Mouse (Mus musculus) kidney, postnatal 4 days (tissue): ENCODE measurements at regions not wholly inside any gene's neighbourhood (a gene's known extent, or its start where the extent isn't known, plus 50 kb on each side); places are given as distances from the start of the nearest gene placed in this dataset.

Experiments
- DNase-seq, 2 experiments: peaks; one replicate each; pipeline ENCODE4 v3.0.0; 2021; ENCODE audit warnings: mixed read lengths in 2 of 2

DNA sequence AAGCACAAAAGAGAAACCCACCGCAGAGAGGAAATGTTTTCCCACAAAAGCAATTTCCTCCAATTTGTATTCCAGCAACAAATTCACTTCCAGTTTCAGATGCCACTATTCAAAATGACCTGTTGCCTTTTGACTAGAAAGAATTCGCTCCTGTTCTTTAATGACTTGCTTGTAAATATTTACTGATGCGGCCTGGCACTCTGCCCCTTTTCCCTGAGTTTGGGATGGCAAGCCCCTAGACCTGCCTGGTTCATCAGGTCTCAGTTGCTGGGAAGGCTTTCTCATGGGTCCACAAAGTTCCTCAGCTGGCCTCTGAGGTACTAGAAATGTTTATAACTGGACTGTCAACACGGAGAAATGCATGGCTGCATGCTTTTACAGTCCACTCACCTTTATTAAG is 161.7 kb upstream of the Phactr1 start:
- peak in 1 of 2 experiments; percentile 4 for DNase-seq

DNA sequence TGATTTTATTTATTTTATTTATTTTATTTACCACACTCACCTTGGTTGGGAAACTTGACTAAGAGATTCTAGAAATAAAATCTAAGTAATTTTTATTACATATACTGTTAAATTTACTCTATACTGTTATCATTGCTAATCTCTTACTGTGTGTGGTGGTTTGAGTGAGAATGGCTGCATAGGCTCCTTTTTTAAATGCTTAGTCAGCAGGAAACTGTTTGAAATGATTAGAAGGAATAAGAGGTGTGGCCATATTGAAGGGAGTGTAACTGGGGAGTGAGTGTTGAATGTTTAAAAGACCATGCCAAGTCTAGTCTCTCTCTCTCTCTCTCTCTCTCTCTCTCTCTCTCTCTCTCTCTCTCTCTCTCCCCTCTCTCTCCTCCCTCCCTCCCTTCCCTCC is 157.9 kb upstream of the Phactr1 start:
- DNase-seq: no peak

DNA sequence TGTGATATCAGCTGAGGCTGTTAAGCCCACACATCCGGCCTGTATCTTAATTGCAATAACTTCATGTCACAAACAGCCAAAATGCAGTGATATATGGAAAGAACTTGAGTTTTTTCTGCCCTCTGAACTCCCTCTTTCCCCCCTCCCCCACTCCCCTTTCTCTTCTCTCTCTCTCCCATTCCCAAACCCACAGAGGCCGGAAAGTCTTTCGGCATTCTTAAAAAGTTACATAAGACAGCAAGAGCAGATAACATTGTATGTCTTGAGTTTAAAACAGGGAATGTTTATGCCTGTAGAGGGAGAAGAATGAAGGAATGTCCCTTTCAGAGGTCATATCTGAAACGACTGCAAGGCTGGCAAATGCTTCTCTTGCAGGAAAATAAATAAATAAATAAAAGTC is 154.3 kb upstream of the Phactr1 start:
- peak; percentile 5 to 28 for DNase-seq

DNA sequence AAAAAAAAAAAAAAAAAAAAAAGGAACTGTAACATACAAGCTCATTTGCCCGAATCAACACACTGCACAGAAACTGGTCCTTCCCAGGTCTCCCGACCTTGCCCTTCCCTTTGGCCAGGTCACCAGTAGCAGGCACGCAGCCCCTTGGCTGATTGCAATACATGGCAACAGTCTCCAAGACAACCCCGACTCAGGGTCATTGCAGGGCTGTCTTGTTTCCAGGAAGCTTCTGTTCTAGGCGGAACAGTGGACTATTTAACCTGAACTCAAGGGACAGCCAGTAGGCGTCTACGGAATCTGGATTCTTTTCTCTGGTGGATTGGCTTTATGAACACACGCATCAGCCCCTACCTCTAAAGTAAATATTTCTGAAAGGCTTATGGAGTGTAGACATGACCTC is 153.5 kb upstream of the Phactr1 start:
- peak; percentile 26 to 56 for DNase-seq

DNA sequence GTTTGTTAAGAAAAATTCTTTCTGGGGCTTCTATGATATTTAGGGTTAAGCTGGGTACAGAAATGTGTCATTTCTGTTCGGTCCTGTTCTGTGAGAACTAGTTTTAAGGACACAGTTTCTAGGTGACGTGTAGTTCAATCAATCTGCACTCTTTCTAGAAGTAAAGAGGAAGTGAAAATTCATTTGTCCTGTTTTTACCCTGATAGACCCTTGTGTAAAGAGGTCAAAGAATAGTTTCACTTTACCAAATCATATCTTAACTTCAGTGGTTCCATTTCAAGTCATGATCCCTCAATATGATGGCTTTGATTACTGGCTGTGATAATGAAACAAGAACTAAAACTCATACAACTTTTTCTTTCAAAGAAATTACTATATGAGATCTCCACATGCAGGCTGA is 152.3 kb upstream of the Phactr1 start:
- DNase-seq: no peak

DNA sequence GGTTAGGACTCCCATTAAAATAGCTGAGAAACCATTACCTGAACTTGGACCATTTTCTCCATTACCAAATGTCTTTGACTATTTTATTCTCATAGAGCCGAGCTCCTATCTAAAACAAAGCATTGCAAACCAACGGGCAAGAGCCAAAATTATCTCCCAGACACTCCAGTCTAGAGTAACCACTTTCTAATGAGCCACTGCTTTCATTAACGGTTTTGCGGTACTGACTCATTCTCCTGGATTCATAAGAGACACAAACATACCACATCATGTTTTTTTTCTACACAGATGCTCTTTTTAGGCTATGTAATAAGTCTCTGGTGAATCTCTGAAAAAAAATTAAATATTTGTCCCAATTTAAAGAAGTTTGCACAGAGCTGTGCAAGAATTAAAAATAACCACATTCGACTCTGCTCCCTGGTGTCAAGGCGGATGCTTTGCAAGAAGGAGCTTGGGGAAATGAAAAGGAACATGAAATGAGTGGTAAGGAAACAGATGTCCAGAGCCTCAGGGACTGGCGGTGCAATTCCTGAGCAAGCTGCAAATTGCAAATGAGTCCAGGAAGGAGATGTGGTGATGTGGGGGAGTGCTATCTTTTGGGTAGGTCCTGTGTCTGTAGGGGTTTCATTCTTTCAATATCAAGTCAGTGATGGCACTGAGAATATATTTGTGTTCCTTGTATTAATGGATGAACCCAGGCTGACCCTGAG is 143.8 kb upstream of the Phactr1 start:
- DNase-seq: no peak

DNA sequence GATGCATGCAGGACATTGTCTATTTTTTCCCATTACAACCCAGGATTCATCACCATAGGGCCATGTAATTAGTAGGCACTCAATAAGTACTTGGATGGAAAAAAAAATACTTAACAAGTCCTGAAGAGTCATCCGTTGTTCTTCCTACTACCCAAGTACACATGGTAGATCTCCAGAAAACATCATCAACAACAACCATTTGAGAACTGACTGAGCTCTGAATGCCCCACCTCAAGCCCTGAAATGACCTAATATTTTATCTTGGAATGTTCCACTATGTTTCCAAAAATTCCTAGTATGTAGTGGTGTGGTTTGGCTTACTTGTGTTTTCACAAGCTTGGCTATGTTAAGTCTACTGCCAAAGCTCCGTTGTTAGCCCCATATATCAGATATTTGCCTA is 142.4 kb upstream of the Phactr1 start:
- DNase-seq: no peak

DNA sequence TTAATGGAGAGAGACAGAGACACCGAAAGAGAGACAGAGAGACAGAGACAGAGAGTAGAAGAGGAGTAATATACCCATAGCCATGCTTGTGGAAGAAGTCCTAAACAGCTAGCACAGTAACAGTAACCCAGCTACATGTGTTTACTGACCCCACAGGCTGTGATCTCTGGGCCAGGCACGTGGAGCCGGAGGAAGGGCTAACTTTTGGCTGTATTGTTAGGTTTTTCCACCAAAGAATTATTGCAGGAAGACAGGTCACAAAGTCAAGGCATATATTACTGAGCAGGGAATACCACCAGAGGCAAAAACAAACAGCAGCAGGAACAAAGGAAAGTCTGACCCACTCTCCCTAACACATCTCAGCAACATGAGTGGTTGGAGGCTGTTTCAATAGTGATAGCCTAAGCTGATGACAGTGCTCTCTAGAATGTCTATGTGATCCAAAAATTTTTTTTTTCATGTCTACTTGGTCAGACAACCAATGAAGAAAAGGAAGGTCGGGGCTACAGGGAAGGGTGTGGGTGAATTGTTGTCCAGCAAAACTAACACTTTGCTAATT is 135.8 kb upstream of the Phactr1 start:
- DNase-seq: peak; percentile 33 to 57

DNA sequence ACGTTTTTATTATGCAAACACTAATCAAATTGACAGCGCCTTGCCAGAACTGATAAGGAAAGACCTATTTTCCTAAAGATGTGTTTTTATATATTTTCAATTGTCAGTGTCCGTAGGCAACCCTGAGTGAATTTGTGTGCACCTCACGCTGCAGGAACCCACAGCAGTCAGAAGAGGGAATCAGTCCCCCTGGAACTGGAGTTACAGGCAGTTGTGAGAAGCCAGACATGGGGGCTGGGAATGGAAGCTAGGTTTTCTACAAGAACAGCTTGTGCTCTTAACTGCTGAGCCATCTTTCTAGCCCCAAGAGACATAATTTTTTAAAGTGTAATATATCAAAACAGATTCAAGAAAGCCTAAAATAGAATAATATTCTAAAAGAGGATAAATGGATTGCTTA is 134.0 kb upstream of the Phactr1 start:
- DNase-seq: no peak

DNA sequence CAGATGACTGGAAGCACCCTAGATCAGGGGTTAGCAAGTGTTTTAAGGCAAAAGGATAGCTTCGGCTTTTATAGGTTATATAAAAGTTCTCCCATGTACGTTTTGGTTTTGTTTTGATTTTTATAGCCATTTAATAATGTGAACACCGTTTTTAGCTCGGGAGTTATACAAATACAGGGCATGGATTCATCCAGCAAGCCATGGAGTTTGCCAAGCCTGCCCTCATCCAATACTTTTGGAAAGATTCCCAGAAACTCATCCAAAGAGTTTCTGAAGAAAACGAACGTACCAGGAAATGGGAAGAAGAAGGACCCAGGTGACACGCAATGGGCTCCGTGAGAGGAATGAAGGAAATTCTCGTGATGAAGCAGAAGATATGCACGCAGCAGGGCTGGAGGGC is 133.6 kb upstream of the Phactr1 start:
- DNase-seq: no peak

DNA sequence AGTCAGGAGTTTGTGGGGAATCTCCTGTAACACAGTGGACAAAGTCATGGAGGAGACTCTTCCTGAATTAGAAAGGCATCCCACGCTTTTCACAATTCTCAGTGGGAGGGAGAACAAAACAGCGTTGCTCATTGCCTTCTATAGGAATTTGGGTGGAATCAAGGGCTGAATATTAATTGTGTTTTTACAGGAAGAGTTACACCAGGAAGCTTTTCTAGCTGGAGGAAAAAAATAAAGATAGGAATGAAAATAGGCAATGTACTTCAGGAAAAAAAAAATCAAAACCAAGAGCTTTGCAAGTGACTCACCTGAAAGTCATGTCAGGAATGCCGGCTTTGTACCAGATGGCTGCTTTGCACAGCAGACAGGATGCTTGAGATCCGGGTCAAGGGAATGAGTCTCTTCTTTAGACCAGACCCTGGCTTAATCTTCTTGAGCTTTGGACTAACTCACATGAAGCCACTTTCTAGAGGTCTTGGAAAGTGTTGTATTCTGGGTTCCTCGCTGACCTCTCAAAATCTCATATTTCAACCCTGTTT is 131.3 kb upstream of the Phactr1 start:
- DNase-seq: peak in 1 of 2 experiments; percentile 41

DNA sequence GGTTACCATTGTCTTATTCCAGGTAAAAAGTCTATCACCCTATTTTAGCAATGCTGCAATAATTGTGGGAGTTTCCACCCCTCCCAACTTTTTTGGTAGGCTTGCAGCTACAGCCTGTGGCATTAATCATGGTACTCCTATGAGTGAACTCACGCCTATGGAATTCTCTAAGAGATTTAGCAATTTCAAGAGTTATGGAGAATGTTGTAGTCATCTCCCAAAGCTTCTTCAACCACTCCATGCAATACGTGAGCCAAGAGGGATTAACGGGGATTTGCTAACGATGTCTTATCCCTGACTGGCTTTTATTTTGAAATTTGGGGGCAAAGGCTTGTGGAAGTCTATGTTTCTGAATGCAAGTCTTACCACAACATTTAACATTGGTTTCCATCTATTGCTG is 125.5 kb upstream of the Phactr1 start:
- no peak for DNase-seq

DNA sequence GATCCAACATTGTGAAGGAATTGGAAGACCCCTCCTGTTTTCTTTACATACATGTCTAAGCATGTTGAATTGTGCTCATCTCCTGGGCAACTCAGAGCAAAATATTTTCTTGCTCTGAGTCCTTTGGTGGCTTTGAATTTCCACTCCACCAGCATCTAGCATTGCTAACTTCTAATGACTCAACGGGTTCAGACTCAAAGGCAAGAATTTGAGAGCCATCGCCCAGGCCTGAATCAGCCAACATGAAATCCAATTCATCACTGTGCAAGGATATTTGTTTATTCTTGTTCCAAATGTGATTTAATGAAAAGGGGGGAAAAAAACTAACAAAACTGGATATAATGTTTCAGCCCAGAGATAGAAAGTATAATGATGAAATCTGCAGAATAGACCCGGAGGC is 121.9 kb upstream of the Phactr1 start:
- no peak for DNase-seq

DNA sequence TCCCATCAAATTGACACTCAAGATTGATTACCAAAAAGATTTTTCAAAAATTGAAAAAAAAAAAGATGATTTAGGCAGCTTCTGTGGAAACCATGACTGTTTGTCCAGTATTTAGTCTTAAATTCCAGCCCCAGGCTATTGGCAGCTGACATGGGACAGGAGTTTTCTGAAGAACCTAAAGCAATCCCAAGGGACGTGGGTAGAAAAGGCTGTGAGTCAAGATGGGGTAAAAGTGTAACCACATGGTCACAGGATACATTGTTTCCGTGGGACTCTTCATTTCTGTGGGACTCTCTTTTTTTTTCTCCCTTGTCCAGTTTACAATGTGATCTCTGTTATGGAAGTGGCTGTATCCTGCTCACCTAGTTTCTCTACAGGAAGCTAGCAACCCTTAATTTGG is 119.0 kb upstream of the Phactr1 start:
- no peak for DNase-seq

DNA sequence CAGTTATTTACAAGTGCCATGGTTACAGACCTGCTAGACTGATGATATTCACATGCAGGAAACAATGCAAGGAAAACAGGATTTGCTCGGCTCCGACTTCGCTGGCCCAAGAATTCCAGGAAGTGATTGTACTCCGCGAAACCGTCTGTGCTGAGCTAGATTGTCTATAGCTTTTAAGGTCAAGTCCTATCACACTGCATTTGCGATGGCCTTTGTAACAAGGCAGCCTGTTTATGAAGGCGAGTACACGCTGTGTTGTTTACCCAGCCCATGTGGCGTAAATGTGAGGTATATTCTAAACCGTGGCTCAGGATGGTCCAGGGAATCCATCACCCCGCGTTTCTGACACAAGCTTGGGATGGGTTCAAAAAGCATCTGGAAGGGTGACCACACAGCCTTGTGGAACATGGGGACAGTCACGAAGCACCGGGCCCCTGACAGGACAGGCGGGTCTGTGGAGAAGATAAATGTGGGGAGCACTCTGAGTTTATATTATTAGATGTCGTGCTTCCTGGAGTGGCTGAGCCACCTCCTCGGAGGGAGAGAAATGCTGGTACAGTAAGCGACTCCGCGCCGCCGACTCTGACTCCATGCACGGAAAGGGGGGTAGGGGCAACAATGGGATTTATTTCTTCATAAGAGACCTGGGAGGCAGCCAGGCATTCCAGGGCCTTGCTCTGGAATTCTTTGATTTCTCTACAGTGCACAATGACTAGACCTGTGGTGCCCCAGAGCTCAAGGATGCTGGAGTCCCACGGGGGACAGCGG is 114.9 kb upstream of the Phactr1 start:
- DNase-seq: peak; percentile 27 to 47

DNA sequence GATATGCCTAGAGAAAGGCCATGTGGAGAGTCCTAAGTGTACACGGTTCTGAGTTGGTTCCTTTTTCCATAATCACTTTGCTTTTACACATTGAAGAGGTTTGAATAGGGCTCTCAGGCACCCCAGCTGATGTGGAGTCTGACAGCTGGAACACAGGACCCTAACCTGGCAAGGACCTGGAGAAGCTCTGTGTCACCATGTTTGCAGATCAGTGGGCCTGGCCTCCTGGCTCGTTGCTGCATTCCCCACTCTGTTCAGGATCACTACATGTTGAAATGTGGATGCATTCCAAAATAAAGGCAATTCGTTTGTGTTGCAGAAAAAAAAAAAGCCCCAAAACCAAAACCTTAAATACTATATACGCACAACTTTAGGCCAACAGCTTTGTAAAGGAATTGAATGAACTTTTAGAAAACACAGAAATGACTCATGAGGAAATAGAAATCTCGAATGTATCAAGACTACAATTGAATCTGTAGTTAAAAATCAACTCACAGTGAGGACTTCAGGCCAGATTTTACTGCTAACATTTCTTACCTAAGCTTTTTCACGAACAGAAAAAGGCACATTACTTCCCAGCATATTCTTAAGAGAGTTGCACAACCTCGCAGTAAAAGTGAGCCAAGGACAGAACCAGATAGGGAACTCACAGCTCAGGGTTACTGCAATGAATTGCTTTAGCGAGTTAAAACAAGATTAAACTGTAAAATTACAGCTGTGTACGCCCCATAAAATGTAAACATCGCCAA is 109.6 kb upstream of the Phactr1 start:
- DNase-seq: no peak

DNA sequence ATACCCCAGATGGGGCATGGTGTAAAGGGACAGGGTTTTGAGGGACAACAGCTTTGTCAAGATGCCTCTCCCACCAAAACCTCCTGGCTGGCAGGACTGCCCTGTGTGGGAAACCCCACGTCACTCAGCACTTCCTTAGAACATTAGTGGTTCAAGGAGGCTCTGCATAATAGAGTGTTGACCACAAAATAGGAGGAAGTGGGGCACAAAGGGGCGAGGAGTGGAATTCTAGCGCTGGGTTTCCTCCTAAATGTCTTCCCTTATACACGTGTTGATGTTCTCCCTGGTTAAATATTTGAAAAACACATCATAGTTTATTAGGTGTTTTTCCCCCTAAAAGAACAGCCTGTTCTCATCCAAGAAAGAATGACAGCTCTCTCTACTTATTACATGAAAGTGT is 106.2 kb upstream of the Phactr1 start:
- no peak for DNase-seq

DNA sequence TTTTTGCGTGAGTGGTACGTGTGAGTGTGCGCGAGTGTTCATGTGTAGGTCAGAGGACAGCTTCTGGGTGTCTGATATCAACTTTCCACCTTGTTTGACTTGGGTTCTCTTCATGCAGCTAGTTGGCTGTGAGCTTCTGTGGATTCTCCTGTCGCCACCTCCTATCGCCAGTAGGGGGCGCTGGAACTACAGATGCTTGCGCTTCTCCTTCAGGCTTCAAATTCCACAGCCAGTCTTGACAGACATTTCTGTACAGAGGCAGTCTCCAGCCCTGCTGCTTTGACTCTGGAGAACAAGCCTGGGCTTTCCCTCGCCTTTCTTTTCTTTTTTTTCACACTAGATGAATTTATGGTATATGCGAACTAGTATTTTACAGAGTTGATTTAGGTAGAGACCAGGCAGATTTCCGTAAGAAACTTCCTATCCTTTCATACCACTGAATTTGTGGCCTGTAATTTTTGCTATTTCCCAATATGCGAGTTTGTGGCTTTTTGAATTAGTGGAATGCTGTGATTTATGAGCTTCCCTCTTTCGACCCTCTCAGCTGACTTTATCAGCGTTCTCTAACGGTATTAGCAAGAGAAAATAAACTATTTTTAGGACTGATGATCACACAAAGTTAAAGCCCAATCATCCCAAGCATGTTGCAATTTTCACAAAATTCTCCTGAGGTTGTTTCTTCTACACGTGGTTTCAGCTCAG is 104.5 kb upstream of the Phactr1 start:
- DNase-seq: peak; percentile 88 to 90

DNA sequence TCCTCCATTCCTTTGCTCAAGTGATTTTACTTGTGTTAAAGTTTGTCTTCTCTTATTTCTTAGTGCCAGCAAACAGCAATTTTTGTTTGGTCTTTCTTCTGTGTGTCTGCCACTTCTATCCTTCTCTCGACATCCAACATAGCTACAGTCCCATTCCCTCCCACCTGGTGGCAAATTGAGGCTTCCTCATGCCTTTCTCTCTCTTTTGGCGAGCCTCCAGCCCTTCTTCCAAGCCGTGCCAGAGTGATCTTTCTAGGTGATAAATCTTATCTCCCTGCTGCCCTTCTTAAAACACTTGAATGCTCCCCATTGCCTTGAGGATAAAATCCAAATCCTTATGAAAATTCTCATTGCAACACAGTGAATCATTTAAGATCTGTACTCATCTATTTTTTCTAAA is 101.0 kb upstream of the Phactr1 start:
- no peak for DNase-seq

DNA sequence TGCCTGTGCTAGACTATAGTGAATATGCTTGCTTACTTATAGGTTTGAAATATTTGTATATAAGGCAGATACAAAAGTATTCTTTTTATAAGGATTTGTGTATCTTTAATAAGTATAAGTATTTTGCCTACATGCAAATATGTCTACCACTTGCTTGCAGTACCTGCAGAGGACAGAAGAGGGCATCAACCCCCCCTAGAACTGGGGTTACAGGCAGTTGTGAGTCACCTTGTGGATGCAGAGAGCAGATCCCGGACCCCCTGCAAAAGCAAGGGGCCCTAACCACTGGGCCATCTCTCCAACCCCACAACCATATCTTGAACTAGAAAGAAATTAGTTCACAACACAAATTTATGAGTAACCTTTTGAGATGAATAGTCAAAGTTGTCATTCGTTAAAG is 91.3 kb upstream of the Phactr1 start:
- peak; percentile 20 to 42 for DNase-seq

DNA sequence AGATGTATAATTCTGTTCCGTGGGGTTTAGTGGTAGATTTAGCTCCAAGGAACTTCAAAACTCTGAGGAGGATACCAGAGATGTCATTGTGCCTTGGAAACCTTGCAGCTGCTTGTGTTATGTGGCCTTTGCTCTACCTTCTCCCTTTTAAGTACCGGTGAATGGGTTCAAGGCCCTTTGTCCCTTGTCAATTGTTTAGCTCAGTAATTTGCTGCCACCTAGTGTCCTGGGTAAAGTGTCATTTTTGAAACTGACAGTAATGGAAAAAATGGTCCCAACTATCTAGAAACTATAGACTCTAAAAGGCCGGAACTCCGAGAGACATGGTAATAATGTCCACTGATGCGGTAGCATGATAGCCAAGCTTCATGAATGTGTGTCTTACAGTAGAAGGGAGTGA is 90.8 kb upstream of the Phactr1 start:
- DNase-seq: no peak

DNA sequence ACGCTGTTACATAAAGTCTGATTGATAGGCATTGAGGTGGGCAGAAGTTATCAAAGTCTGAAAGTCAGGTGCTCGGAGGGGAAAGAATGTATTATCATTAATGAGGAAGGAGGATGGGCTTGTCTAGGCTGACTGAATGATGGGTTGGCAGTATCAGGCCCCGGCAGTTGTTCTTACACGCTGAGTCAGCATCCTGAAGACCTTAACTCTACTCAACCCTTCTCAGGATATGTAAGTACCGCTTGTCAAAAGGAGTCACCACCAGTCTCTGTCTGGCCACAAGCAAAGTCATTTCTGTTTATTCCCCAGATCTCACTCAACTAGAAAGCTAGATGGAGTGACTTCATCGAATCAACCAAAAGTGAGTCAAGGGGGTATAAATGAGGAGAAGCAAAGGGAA is 90.0 kb upstream of the Phactr1 start:
- DNase-seq: no peak

DNA sequence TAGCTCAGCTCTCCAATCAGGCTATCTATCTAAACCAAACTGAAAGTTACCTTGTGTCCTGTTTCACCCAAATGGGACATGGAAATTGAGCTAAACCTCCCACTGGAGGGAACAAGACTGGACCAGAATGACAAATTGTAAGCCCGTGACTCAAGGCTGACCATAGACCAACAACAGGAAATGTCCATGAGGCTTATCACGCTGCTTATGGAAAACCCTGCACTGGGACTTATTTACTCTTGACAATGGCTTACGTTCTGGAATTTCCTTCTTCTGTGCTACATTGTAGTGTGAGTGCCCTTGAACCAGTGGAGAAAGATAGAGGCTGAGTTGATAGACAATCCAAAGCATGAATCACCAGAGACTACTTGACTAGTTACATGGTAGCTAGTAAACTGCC is 87.5 kb upstream of the Phactr1 start:
- DNase-seq: no peak
